Mouse (Mus musculus): ENCODE data around the gene Ncam1. TPM values are rescaled to one million over a fixed set of nuclear protein-coding genes. Genes with fewer than 3 reads are reported as not detected.
A peak's percentile ranks its signal among the peaks of the same experiment; 100 is the strongest.

Gene Ncam1
- total RNA-seq, 2 experiments from 2014 or later = 226 to 251 TPM

- DNase-seq (ENCODE audit: low spot score in 2 of 2) = no peak
These were observed 42.0 kb downstream of the Ncam1 start for GRCm38 (mm10) chr9:49756725-49757124.

GRCm38 (mm10) chr9:49755214-49755613, 43.5 kb downstream of the Ncam1 start:
- no peak for DNase-seq (ENCODE audit: low spot score in 2 of 2)

- no peak for DNase-seq (ENCODE audit: low spot score in 2 of 2)
These were observed 47.3 kb downstream of the Ncam1 start for GRCm38 (mm10) chr9:49751466-49751865.

GRCm38 (mm10) chr9:49746176-49746575, 52.5 kb downstream of the Ncam1 start:
- no peak for DNase-seq (ENCODE audit: low spot score in 2 of 2)

- no peak for DNase-seq (ENCODE audit: low spot score in 2 of 2)
These were observed 53.0 kb downstream of the Ncam1 start for GRCm38 (mm10) chr9:49745696-49746095.

- DNase-seq (ENCODE audit: low spot score in 2 of 2) = no peak
These were observed 54.4 kb downstream of the Ncam1 start for GRCm38 (mm10) chr9:49744286-49744685.

GRCm38 (mm10) chr9:49739935-49740334, 58.8 kb downstream of the Ncam1 start:
- peak in 1 of 2 experiments; percentile 26 for DNase-seq (ENCODE audit: low spot score in 2 of 2)

- no peak for DNase-seq (ENCODE audit: low spot score in 2 of 2)
These were observed 60.2 kb downstream of the Ncam1 start for GRCm38 (mm10) chr9:49738546-49738945.

- DNase-seq (ENCODE audit: low spot score in 2 of 2) = no peak
These were observed 61.6 kb downstream of the Ncam1 start for GRCm38 (mm10) chr9:49737166-49737565.

GRCm38 (mm10) chr9:49734348-49735007, 64.2 kb downstream of the Ncam1 start:
- no peak for DNase-seq (ENCODE audit: low spot score in 2 of 2)

GRCm38 (mm10) chr9:49733726-49734125, 65.0 kb downstream of the Ncam1 start:
- DNase-seq (ENCODE audit: low spot score in 2 of 2) = no peak

- no peak for DNase-seq (ENCODE audit: low spot score in 2 of 2)
These were observed 69.2 kb downstream of the Ncam1 start for GRCm38 (mm10) chr9:49729479-49729878.

GRCm38 (mm10) chr9:49728211-49728610, 70.5 kb downstream of the Ncam1 start:
- peak; percentile 29 to 30 for DNase-seq (ENCODE audit: low spot score in 2 of 2)

- DNase-seq (ENCODE audit: low spot score in 2 of 2) = peak; percentile 75 to 84
These were observed 76.0 kb downstream of the Ncam1 start for GRCm38 (mm10) chr9:49722765-49723164.

- no peak for DNase-seq (ENCODE audit: low spot score in 2 of 2)
These were observed 83.6 kb downstream of the Ncam1 start for GRCm38 (mm10) chr9:49715121-49715520.

- DNase-seq (ENCODE audit: low spot score in 2 of 2) = no peak
These were observed 84.6 kb downstream of the Ncam1 start for GRCm38 (mm10) chr9:49714091-49714490.

GRCm38 (mm10) chr9:49707646-49708045, 91.1 kb downstream of the Ncam1 start:
- no peak for DNase-seq (ENCODE audit: low spot score in 2 of 2)

- no peak for DNase-seq (ENCODE audit: low spot score in 2 of 2)
These were observed 94.3 kb downstream of the Ncam1 start for GRCm38 (mm10) chr9:49704196-49704967.

GRCm38 (mm10) chr9:49695371-49695770, 103.4 kb downstream of the Ncam1 start:
- DNase-seq (ENCODE audit: low spot score in 2 of 2) = no peak

GRCm38 (mm10) chr9:49692791-49693190, 105.9 kb downstream of the Ncam1 start:
- no peak for DNase-seq (ENCODE audit: low spot score in 2 of 2)

- no peak for DNase-seq (ENCODE audit: low spot score in 2 of 2)
These were observed 107.4 kb downstream of the Ncam1 start for GRCm38 (mm10) chr9:49691344-49691743.

- DNase-seq (ENCODE audit: low spot score in 2 of 2) = no peak
These were observed 115.0 kb downstream of the Ncam1 start for GRCm38 (mm10) chr9:49683566-49684273.

All from left cerebral cortex, adult 18-20 months (tissue).